Mouse (Mus musculus): Measurements from ENCODE around the gene Olfr1231.

Gene Olfr1231

DNA sequence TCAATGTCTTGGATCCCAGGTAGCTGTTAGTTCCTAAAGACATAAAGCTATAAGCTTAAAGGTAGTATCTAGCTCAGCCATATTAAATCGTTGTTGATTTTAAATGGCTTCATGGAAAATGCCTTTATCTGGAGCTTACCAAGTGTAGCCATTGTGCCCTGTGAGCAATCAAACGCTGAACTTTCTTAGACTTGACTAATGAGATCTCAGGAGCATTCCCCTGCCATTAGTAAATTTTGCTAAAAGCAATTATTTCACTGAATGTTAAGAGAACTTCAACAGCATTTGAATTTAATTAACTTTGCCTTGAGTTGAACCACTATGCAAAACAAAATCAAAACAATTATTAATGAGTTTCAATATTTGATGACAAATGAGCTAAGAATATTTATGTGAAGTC lies at the start of gene Olfr1231:
TSS of gene Olfr1231 (minus strand) at position 101 of the 400 bp plus-strand sequence.
- no peak for DNase-seq (ENCODE audit: low read depth)

DNA sequence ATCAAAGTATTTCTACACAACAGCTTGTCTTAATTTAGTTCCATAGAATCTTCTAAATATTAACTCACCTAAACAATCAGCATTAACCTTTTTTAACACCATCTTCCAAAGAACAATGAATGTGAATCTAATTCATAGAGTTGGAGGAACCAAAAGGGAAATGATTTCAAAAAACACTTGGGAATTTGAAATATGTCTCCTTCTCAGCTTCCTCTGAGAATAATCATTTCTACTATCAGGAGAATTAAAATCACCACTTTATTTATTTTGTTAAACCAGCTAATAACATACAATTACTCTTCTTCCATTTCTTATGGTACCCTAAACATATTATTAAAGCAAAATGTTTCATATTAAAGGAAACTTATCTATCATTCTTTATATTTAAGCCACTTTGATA lies 35.4 kb upstream of the Olfr1231 start, which contains the start of gene Olfr1233:
TSS of gene Olfr1233 (minus strand) at position 101 of the 400 bp plus-strand sequence.
- no peak for DNase-seq (ENCODE audit: low read depth)

DNA sequence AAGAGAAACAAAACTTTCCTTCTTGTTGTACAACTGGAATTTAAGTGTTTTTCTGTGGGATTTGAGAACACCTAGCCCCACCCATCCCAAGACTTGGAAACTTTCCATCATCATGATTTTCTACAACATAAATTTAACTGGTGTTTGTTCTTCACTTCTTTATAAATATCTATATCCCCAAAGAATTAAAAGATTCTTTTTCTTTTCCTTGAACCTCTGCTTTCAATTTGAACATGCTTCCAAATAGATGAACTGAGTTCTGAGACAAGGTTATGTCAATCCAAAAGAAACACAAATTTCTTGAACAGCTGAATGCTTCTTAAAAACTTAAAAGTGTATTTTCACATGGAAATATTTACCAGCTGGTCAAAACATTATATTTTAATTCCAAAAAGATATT lies 22.7 kb upstream of the Olfr1231 start, which contains the start of gene Olfr1232:
TSS of gene Olfr1232 (minus strand) at position 101 of the 400 bp plus-strand sequence.
- no peak for DNase-seq (ENCODE audit: low read depth)

DNA sequence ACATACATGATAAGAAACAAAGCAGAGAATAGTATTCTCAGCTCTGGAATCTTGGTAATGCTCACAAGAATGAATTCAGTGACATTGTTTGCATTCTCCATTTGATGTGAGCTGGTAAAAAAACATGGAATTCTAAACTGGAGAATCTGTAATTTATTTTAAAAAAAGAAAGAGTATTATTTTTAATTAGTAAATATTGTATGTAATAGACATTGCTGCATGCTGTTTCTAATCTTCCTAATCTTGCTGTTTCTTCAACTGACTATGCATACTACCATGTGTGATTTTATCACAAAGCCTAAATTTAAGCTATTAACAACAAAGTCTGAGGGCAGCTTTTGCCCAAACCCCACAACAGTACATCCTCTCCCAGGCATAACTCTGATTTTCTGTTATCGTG lies 9.7 kb downstream of the Olfr1231 start, which contains the start of gene Olfr1230:
TSS of gene Olfr1230 (minus strand) at position 101 of the 400 bp plus-strand sequence.
- DNase-seq (ENCODE audit: low read depth): no peak

DNA sequence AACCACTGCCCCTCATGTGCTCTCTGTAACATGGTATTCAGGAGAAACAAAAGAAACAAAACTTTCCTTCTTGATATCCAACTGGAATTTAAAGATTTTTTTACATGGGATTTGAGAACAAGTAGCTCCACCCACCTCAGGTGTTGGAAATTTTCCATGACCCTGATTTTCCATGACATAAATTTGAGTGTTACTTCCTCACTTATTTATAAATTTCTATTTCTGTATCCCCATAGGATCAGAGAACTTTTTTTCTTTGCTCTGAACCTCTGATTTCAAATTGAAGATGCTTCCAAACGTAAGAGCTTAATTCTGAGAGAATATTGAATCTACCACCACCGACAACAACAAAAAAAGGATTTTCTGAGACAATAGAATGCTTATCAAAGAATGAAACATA lies 19.0 kb downstream of the Olfr1231 start, which contains the start of gene Olfr1229:
TSS of gene Olfr1229 (minus strand) at position 101 of the 400 bp plus-strand sequence.
- no peak for DNase-seq (ENCODE audit: low read depth)

DNA sequence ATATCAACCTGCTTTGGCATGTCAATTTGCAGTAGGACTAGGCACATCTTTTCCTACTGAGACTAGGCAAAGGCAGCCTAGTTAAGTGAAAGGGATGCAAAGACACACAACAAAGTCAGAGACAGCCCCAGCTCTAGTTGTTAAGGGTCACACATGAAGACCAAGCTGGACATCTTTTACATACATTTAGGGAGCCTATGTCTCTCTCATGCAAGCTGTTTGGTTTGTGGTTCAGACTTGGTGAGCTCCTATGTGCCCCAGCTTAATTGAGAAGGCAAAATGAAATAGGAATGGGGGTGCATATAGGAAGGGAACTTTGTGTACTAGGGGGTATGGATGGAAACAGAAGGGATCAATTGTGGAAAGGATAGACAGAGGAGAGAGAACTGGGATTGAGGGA lies 52.9 kb downstream of the Olfr1231 start, which contains the start of gene Olfr1228:
TSS of gene Olfr1228 (minus strand) at position 101 of the 400 bp plus-strand sequence.
- no peak for DNase-seq (ENCODE audit: low read depth)

Data from naive thymus-derived CD4-positive, alpha-beta T cell, adult 2 months (primary cell).